Mouse (Mus musculus) cerebellum, adult 9-11 months (tissue): Measurements from ENCODE around the gene Lyz2.
"Not testable (repeated sequence)": the region's sequence is repeated elsewhere in the genome, so short reads cannot be mapped to it uniquely, and the experiment has no call there.

Experiments used
- DNase-seq: peaks from one replicate; pipeline ENCODE4 v3.0.0; 2022

Gene Lyz2

GRCm38 (mm10) chr10:117282049-117282448 lies at the start of gene Lyz2:
TSS of gene Lyz2 (minus strand) at chr10:117282321.
- DNase-seq: no peak

GRCm38 (mm10) chr10:117330521-117330920 lies 48.4 kb upstream of the Lyz2 start:
- DNase-seq: no peak

GRCm38 (mm10) chr10:117323782-117324181 lies 41.7 kb upstream of the Lyz2 start:
- DNase-seq: no peak

- no peak for DNase-seq
Measured at GRCm38 (mm10) chr10:117322630-117323029, 40.5 kb upstream of the Lyz2 start.

DNA sequence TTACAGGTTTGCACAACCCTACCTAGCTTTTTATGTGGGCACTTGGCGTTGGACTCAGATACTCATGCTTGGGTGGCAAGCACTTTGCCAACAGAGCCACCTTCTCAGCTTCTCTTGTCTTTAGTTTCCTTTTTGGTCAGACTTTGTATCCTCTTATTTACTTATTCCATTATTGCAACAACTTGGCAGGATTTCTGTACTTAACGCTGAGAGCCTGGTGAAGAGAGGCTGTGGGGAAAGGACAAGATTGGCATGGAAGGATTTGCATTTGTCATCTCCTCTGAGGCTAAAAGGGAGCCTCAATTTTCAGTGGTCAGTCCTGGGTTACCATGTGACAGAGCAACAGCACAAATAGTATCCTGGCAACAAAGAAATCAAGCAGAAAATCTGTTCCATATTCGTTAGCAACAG lies 38.5 kb upstream of the Lyz2 start:
- DNase-seq: no peak

GRCm38 (mm10) chr10:117316391-117316790 lies 34.3 kb upstream of the Lyz2 start:
- DNase-seq: no peak

DNA sequence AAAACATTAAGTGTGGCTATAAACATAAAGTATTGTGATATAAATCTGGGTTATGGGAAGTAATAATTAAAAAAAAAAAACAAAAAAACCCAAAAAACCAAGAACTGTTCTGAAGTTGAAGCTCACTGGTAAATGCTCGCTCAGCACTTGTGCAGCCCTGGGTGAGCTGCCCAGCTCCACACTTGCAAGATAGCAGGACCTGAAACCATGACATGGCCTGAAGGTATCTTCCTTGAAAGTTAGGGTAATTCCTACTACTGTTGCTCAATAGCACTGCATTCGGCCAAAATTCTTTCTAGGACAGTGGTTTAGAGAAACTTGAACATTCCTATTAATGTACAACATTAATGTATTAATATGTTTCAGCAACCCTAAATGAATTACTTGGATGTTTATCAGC lies 31.0 kb upstream of the Lyz2 start:
- no peak for DNase-seq

GRCm38 (mm10) chr10:117312168-117312567 lies 30.0 kb upstream of the Lyz2 start:
- DNase-seq: no peak

GRCm38 (mm10) chr10:117304371-117304770 lies 22.2 kb upstream of the Lyz2 start:
- DNase-seq: no peak

DNA sequence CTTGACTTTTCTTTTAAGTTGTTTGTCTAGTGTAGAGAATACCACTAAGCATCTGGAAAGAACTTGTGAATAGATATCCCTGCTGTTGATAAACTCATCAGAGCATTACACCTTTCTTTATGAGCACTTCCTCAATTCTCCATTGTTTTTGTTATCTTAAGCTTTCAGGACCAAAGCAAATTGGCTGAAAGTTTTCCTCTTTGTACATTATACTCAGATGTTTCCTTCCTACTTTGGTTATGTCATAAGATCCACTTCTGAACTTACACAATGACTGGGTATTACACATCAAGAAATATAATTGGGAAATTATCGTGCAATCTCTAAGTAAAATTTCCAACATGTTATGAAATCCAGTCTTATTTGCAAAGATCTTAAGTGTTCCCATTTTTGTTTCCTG lies 19.6 kb upstream of the Lyz2 start:
- no peak for DNase-seq

DNA sequence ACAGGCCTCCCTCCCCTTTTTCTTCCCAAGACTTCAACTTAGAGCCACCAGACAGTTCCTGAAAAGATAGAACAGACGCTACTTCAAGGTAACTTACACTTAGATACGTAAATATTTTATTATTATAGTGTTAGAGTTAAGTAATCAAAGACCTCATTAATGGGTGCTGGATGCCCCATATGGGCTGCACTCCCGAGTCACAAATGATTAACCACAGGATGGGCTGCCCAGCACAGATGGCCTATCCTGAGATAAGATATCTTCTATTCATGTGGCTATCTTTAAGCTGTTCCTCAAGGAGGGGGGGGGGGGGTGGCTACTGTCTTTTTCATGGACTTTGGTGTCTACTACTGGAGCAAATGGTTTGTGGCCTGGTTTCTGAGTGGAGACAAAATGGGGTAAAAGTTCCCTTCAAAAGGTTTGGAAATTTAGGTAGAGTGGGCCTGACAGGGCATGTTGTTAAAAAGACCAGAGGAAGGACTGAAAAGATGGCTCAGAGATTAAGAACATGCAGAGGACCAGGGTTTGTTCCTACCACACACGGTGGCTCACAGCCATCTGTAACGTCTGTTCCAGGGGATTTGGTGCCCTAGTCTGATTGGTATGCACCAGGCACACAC lies 17.9 kb upstream of the Lyz2 start:
- no peak for DNase-seq

- DNase-seq: no peak
Measured at GRCm38 (mm10) chr10:117299106-117299505, 17.0 kb upstream of the Lyz2 start.

DNA sequence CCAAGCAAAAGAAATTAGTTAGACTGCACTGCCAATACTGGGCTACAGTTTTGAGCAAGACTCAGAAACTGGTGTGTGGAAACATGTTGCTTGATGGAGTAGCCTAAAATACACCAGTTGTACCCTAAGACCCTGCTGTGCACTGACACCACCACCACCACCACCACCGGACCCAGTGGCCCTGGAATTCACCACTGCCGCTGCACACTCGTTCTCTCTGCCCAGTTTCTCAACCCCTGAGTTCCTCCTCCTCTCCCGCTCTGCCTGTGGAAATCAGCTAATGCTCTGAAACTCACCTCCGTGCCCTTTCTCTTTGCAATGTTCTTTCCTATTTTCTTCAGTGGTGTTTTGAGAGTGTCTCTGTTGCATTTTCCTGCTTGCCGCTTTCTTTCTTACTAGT lies 16.2 kb upstream of the Lyz2 start:
- DNase-seq: no peak

- DNase-seq: no peak
Measured at GRCm38 (mm10) chr10:117292671-117293070, 10.6 kb upstream of the Lyz2 start, which contains the start of gene Lyz1. TSS of gene Lyz1 (minus strand) at chr10:117292868.

DNA sequence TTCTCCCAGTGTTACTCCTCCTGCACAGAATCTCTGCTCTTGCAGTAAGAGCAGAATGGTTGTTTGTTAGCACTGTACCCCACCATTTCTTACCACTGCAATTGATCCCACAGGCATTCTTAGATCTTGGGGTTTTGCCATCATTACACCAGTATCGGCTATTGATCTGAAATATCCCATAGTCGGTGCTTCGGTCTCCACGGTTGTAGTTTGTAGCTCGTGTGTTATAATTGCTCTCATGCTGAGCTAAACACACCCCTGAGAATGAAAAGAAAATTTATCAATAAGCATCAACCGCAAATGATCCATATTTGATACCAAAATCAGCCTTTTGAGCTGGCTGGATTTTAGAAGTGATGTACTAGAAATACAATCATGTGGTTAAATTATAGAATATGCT lies 8.8 kb upstream of the Lyz2 start:
- DNase-seq: not testable (repeated sequence)

DNA sequence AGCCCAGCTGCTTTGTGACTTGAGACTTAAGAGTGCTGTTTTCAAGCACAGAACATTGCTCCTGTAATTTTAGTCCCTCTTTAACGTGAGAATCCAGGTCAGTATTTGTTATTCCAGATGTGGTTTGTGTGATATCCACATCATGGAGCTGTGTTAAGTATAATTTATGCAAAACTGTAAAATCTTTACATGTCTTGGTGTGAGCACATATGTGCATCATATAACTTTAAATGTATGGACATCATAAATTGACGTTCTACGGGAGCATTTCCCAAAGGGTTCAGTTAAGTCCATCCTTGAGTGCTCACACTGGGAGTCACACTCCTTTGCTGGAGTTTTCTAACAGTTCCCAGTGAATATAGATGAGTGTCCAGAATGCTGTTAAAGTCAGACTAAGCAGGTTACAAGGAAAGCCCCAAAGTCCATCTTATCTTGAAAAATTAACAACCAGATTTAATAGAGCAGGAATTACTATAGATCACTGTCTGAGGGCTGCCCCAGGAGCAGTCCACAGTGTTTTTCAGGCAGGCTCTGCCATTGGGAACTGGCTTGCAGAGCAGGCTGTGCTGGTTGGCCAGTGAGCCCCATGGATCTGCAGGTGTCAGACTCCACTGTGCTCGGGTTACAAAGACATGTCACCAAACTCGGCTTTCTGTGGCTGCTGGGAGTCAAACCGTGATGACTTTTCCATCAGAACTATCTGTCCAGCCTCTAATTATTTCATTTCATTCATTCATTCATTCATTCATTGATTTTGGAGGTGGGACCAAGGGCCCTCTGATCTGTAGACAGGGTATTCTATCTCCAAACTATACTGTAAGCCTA lies 8.1 kb upstream of the Lyz2 start:
- DNase-seq: no peak

DNA sequence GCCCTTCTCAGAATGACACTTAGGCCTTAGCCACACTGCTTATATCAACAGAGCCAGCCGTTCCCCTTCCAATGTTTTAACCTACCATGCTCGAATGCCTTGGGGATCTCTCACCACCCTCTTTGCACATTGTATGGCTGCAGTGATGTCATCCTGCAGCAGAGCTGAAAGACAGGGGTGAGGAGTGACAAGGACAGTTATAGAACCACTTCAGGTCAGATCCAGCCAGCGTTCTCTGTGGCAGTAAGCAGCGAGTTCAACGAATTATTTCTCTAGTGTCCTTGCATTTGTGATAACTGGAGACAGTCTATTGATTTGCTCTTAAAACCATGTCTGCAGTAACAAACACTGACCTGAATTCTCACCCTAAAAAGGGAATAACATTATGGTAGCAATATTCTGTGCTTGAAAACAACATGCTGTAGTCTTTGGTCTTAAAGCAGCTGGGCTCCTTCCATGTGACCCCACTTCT lies 6.9 kb upstream of the Lyz2 start:
- not testable (repeated sequence) for DNase-seq

GRCm38 (mm10) chr10:117288197-117289033 lies 6.3 kb upstream of the Lyz2 start:
- DNase-seq: no peak

GRCm38 (mm10) chr10:117287226-117287850 lies 5.2 kb upstream of the Lyz2 start:
- DNase-seq: no peak

GRCm38 (mm10) chr10:117286366-117286970 lies 4.3 kb upstream of the Lyz2 start:
- DNase-seq: no peak

GRCm38 (mm10) chr10:117285584-117285983 lies 3.5 kb upstream of the Lyz2 start:
- not testable (repeated sequence) for DNase-seq
